Mouse (Mus musculus) kidney, adult 18-20 months (tissue): ENCODE measurements around the gene Mdp1.

Experiments used
- DNase-seq: peaks from one replicate; pipeline ENCODE4 v3.0.0; 2021

Mdp1 gene

DNA sequence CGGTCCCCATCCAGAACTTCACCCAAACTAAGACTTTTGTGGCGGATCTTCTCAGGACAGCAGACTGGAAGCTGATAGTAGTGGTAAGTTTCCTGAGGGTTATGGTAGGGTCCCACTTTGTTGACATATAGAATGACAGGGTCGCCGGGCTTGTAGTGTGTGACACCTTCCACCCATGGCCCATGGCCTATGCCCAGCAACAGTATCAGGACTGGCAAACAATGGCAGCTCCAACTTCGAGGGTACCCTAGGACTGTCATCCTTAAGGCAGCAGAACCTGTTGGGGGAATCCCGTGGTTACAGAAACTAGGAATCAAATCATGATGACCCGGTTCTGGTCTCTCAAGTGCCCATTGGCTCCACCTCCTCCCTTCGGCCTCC is 17.6 kb downstream of the Mdp1 start:
- DNase-seq, result no peak

DNA sequence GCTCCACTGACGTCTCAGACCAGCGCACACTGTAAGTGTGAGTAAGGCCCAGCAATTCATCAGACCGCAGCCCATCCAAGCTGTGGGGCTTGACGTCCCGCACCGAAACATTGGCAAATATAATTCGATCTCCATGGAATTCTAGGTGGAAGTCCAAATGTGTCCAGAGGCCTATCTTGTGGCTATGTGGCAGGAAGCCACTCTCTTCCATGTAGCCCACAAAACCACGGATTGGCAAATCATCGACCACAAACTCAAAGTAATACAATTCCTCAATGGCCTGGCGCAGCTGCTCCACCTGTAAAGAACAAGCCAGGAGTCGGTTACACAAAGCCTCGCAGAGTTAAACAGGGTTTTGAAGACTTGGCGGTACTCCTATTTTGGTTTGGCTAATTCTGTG is 19.0 kb downstream of the Mdp1 start:
- no peak for DNase-seq

- DNase-seq, result no peak
These were observed 19.5 kb downstream of the Mdp1 start for GRCm38 (mm10) chr14:55640816-55641215.

GRCm38 (mm10) chr14:55637795-55638194 is 22.5 kb downstream of the Mdp1 start, which contains the start of gene Gm49378:
Gene Gm49378 (minus strand): TSS chr14:55637895.
- DNase-seq, result no peak

- DNase-seq, result peak; percentile 87
These were observed 24.7 kb downstream of the Mdp1 start, which contains the start of gene Ipo4 for GRCm38 (mm10) chr14:55635523-55636007. Gene Ipo4 (minus strand): TSS chr14:55635957.

DNA sequence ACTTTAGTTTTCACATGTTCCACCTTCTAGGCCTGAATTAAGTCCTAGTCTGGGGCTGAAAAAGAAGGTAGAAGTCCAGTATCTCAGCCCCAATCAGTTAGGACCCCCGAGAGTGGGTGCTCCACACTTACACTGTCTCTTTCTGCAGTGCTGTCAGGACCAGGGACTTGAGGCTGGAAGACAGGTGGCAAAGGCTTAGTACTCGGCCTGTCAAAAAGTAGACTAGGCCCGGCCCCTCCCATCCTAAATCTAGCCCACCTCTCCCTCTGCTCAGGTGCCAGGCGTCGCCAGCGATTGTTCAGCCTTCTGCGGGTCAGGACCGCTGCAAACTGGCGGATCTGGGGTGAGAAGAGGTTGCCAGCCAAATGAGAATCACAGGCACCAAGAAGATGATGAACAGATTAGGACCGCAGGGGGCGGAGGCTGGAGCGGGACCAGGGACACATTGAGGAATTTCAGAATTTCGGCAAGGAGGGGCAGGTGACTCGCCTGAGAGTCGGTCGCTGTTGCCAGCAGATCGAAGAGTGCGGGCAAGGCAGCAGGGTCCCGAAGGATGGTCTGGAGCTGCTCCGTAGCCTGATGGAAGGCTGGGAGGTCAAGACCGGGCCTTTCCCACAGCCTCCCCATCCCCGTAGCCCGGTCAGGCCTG is 25.3 kb downstream of the Mdp1 start:
- DNase-seq, result no peak

GRCm38 (mm10) chr14:55629312-55629711 is 31.0 kb downstream of the Mdp1 start:
- DNase-seq, result peak; percentile 71

- no peak for DNase-seq
These were observed 32.1 kb downstream of the Mdp1 start for GRCm38 (mm10) chr14:55628077-55628827.

DNA sequence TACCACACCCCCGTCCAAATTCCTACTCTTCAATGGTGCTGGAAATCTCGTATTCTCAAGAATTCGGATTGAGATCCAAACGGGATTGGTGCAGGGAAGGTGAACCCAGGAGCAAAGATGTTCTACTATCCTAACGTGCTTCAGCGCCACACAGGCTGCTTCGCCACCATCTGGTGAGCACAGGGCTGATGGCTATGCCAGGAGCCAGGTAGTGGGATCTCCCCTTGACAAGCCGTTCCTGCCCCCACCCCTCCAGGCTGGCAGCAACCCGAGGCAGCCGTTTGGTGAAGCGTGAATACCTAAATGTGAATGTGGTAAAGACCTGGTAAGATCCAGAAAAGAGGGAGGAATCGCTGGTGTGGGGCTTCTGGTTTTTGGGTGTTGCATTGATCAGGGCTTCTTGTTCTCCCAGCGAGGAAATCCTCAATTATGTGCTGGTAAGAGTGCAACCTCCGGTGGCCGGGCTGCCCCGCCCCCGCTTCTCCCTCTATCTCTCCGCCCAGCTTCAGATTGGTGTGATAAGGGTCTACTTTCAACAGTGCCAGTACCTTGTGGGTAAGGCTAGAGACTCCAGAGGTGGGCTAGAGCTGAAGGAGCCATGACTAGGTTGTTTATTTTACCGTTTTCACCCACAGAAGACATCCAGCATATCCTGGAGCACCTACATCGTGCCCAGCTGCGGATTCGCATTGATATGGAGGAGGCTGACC is 41.7 kb downstream of the Mdp1 start:
- DNase-seq, result no peak

- DNase-seq, result peak; percentile 22
These were observed 42.5 kb downstream of the Mdp1 start, which contains the start of gene Rec8 for GRCm38 (mm10) chr14:55617822-55618221. Gene Rec8 (plus strand): TSS chr14:55618037.

DNA sequence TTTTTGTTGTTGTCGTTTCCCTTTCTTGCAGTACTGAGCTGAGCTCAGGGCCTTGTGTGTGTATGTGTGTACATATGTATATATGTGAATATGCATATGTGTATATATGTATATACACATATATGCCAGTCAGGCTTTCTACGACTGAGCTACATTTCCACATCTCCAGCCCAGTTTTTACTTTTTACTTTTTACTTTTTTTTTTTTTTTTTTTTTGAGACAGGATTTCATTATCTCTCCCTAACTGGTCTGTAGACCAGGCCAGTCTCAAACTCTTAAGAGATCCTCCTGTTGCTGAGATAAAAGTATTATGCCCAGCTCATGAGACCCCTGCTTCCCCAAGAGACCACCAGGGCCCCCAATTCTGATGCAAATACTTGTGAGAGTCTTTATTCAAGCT is 43.5 kb downstream of the Mdp1 start:
- DNase-seq, result no peak

DNA sequence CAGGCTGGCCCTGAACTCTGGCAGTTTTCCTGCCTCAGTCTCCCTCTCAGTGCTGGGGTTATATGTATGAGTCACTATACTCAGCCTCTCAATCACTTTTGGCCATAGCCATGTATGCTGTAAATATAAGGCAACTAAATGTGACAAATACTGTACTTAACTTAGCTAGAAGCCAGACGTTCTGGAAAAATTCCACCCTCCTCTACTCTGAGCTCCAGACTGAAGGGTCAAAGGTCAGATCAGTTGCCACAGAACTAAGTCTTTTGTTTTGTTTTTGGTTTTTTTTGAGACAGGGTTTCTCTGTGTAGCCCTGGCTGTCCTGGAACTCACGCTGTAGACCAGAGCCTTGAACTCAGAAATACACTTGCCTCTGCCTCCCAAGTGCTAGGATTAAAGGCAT is 44.4 kb downstream of the Mdp1 start:
- DNase-seq, result no peak

DNA sequence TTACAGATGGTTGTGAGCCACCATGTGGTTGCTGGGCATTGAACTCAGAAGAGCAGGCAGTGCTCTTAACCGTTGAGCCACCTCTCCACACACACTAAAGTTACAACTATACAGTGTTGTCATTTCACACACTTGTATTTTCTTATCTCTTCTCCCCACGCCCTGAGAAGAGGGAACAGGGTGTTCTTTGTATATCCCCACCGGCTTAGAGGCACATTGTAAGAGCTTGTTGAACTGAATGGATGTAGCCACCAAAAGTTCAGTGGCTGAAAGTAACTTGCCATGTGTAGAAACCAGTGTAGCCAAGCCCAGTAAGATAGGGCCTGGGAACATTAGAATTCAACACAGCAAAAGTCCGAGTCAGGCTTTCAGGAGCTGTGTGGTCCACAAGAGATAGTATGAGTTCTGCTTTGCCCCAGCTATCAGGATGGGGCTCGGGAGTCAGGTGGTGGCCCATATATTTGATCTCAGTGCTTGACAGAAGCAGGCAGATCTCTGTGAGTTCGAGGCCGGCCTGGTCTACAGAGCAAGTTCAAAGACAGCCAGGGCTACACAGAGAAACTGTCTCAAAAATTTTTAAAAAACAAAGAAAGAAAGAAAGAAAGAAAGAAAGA is 45.6 kb downstream of the Mdp1 start:
- DNase-seq, result no peak

DNA sequence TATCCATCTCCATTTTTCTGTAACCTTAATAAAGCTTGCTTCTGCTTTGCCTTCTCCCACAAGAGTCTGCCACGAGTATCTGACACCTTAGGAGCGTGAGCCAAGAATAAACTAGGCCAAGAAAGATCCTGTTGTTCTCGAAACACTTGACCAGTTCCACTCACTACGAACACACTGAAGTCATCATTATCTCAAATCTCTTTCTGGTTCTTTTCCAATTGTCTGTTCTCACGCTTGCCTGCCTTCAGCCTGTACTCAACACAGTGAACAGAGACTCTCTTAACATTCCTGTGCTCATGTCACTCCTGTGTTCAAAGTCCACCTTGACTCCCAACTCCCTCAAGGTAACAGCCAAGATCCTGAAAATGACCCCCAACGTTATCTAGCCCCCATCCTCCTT is 47.0 kb downstream of the Mdp1 start:
- DNase-seq, result no peak

GRCm38 (mm10) chr14:55608339-55608738 is 52.0 kb downstream of the Mdp1 start:
- no peak for DNase-seq
